Mouse (Mus musculus): ENCODE measurements around the gene Ibsp. TPM values are rescaled to one million over a fixed set of nuclear protein-coding genes. Genes with fewer than 3 reads are reported as not detected.

The Ibsp gene
- polyA plus RNA-seq, 1 experiment from 2014 or later = 0.28 TPM

DNA sequence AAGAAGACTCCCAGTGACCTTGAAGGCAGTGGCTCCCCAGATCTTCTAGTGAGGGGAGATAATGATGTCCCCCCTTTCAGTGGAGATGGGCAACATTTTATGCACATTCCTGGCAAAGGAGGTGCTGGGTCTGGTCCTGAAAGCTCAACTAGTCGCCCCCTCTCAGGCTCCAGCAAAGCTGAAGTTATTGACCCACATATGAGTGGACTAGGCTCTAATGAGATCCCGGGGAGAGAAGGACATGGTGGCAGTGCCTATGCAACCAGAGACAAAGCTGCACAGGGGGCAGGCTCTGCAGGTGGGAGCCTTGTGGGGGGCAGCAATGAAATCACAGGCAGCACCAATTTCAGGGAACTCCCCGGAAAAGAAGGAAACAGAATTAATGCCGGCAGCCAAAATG is 38.5 kb downstream of the Ibsp start:
- no peak overlapping the region for H3K4me2 ChIP-seq (ENCODE audit: low read depth, low read length)
- no peak for ATAC-seq (ENCODE audit: insufficient read depth, low FRiP score)
- no peaks in the 10 kb centered on the region for H3K27me3 ChIP-seq (ENCODE audit: control insufficient read depth, insufficient read depth, low read length)
- H3K27ac ChIP-seq (ENCODE audit: low read length) = no peak overlapping the region
- H3K9ac ChIP-seq (ENCODE audit: low read length) = no peak overlapping the region
- H3K4me3 ChIP-seq (replicated peaks; ENCODE audit: low read length) = no peak overlapping the region
- no peaks in the 10 kb centered on the region for H3K36me3 ChIP-seq (ENCODE audit: control insufficient read depth, insufficient read depth, low read length)
- no peaks in the 10 kb centered on the region for H3K4me1 ChIP-seq (ENCODE audit: control insufficient read depth, insufficient read depth, low read length)
- H3K9me3 ChIP-seq (replicated peaks; ENCODE audit: control insufficient read depth, low read length) = no peaks in the 10 kb centered on the region
- WGBS = 78% methylated on average over 4 of the region's 4 CpGs

DNA sequence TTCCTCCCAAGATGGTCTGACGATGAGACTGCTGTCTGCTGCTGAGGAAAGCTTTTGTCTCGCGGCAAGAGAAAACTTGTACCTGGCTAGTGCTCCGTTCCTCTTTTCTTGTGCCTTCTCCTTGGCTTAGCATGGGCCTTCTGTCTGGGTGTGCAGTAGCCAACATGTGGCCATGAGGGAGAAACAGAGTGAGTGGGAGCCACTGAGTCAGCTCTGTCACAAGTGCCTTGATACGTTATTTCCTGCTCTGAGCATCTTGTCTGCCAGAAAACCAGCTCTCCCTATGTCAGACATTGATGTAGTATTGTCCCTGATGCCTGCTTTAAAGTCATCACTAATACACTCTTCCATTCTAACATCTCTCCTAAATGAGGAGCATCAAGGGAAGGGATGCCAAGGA is 40.0 kb downstream of the Ibsp start:
- Histone ChIP-seq H3K36me3 (ENCODE audit: control insufficient read depth, insufficient read depth, low read length) (no peaks in the 10 kb centered on the region), H3K9me3 (replicated peaks; ENCODE audit: control insufficient read depth, low read length) (no peaks in the 10 kb centered on the region), H3K27ac (ENCODE audit: low read length) (no peak overlapping the region), H3K4me3 (replicated peaks; ENCODE audit: low read length) (no peak overlapping the region), H3K4me1 (ENCODE audit: control insufficient read depth, insufficient read depth, low read length) (no peaks in the 10 kb centered on the region), H3K27me3 (ENCODE audit: control insufficient read depth, insufficient read depth, low read length) (no peaks in the 10 kb centered on the region), H3K4me2 (ENCODE audit: low read depth, low read length) (no peak overlapping the region), H3K9ac (ENCODE audit: low read length) (no peak overlapping the region)
- ATAC-seq (ENCODE audit: insufficient read depth, low FRiP score) = no peak
- WGBS = 81% methylated on average over 5 of the region's 5 CpGs

DNA sequence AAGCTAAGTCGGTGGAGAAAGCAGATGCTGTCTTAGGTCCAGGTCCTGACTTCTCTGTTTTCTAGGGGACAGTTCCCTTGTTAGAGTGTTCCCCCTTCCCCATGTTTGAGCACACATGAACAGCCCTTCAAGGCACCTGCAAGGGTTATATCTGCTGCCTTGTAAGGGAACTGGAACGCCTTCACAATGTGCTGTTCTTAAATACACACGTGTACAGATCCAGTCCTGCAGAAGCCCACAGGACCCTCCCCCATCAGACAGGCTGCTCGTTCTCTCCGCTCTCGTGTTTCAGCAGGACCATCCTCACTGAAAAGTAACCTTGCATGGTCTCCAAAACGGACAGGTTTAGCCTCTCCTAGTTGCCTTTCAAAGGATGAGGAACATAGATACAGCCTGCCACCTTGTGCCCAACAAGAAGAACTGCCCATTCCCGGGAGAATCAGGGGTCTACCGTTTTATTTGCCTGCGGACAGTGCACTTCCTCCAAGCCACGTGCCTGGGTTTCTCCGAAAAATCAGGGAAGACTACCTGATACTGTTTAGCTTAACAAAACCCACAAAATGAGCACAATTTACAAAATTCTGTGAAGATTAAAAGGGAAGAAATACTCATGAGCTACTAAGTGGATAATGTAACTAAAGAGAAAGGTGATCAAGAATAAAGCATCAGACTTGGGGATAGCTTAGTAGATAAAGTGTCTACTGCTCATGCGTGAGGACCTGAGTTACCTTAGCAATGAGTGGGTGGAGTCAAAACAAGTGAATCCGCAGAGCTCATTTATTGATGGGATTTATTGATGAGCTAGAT is 40.9 kb downstream of the Ibsp start:
- 0 out of 2 replicates have a peak overlapping the region, but pooled peaks have one; percentile 33 for H3K9ac ChIP-seq (ENCODE audit: low read length)
- no peaks in the 10 kb centered on the region for H3K27me3 ChIP-seq (ENCODE audit: control insufficient read depth, insufficient read depth, low read length)
- H3K36me3 ChIP-seq (ENCODE audit: control insufficient read depth, insufficient read depth, low read length) = no peaks in the 10 kb centered on the region
- no peaks in the 10 kb centered on the region for H3K4me1 ChIP-seq (ENCODE audit: control insufficient read depth, insufficient read depth, low read length)
- WGBS = 18% methylated on average over 14 of the region's 14 CpGs
- no peak overlapping the region for H3K27ac ChIP-seq (ENCODE audit: low read length)
- no peaks in the 10 kb centered on the region for H3K9me3 ChIP-seq (replicated peaks; ENCODE audit: control insufficient read depth, low read length)
- peak; percentile 21; the same call in 1 of the 2 replicates for ATAC-seq (ENCODE audit: insufficient read depth, low FRiP score)
- no peak overlapping the region; the same call in 1 of the 2 replicates for H3K4me3 ChIP-seq (replicated peaks; ENCODE audit: low read length)
- 0 out of 2 replicates have a peak overlapping the region, but pooled peaks have one; percentile 29 for H3K4me2 ChIP-seq (ENCODE audit: low read depth, low read length)

DNA sequence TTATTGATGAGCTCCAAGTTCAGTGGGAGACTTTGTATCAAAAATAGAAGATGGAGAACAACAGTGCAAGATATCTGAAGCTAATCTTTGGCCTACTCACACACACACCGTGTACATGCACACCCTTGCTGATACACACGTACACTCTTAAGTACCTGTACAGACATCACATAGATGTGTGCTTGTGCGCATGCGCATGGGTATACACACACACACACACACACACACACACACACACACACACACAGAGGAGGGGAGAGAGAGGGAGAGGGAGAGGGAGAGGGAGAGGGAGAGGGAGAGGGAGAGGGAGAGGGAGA is 41.5 kb downstream of the Ibsp start:
- Histone ChIP-seq H3K4me1 (ENCODE audit: control insufficient read depth, insufficient read depth, low read length) (no peaks in the 10 kb centered on the region), H3K4me3 (replicated peaks; ENCODE audit: low read length) (no peak overlapping the region), H3K27ac (ENCODE audit: low read length) (no peak overlapping the region), H3K36me3 (ENCODE audit: control insufficient read depth, insufficient read depth, low read length) (no peaks in the 10 kb centered on the region), H3K9ac (ENCODE audit: low read length) (no peak overlapping the region), H3K9me3 (replicated peaks; ENCODE audit: control insufficient read depth, low read length) (no peaks in the 10 kb centered on the region), H3K27me3 (ENCODE audit: control insufficient read depth, insufficient read depth, low read length) (no peaks in the 10 kb centered on the region), H3K4me2 (ENCODE audit: low read depth, low read length) (no peak overlapping the region)
- no peak for ATAC-seq (ENCODE audit: insufficient read depth, low FRiP score)
- 80% methylated on average over 4 of the region's 4 CpGs for WGBS

DNA sequence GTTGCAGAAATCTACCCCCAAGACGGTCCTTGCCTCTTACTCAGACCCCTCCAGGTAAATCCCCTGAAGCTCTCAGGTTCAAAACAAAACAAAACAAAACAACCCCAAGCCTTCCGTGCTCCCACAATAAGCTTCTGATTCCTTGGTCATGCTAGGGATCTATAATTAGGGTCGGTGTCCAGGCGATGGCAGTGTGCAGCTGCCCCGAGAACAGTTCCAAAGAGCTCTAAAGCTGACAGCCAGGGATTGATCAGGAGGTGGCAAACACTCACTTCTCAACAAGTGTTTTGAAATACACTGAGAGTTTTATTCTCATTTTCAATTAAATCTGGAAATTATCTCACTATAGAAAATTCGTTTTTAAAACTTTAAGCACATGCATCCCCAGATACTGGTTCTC is 43.9 kb downstream of the Ibsp start:
- WGBS = 41% methylated on average over 6 of the region's 6 CpGs

DNA sequence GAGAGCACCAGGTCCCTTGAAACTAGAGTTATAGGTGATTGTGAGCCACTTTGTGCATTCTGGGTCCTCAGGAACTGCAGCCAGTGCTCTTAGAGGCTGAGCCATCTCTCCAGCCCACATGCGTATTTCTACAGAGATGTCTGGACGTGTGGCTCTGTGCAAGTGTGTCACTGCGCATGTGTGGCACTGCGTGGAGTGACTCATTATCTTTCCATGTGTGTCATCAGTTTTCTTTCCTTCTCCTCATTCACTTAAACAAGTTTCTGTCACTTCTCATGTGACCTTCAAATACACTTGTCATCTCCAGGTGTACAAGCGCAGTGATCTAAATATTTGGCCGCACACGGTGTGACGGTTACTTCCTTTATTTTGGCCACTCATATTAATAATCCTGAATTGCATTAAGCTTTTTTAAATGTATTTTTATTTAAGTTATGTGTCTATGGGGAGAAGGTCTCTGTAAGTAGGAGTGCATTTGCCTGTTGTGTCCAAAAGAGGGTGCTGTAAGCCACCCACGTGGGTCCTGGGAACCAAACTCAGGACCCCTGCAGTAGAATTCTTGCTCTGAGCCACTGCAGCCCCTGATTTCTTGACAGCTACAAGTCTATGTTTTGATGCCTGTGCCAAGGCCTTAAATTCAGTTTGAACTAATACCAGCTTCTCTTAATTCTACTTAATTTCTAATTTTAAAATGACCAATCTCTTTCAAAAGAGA is 45.7 kb downstream of the Ibsp start:
- no peak overlapping the region for H3K9ac ChIP-seq (ENCODE audit: low read length)
- no peak overlapping the region for H3K4me3 ChIP-seq (replicated peaks; ENCODE audit: low read length)
- no peak for ATAC-seq (ENCODE audit: insufficient read depth, low FRiP score)
- H3K27me3 ChIP-seq (ENCODE audit: control insufficient read depth, insufficient read depth, low read length) = no peaks in the 10 kb centered on the region
- no peaks in the 10 kb centered on the region for H3K4me1 ChIP-seq (ENCODE audit: control insufficient read depth, insufficient read depth, low read length)
- H3K27ac ChIP-seq (ENCODE audit: low read length) = no peak overlapping the region
- 63% methylated on average over 9 of the region's 9 CpGs for WGBS
- no peaks in the 10 kb centered on the region for H3K36me3 ChIP-seq (ENCODE audit: control insufficient read depth, insufficient read depth, low read length)
- no peaks in the 10 kb centered on the region for H3K9me3 ChIP-seq (replicated peaks; ENCODE audit: control insufficient read depth, low read length)
- no peak overlapping the region for H3K4me2 ChIP-seq (ENCODE audit: low read depth, low read length)

More for the DNA sequence above, 43.9 kb downstream of the Ibsp start:
- Histone ChIP-seq H3K4me3 (replicated peaks; ENCODE audit: low read length) (no peak overlapping the region), H3K27ac (ENCODE audit: low read length) (no peak overlapping the region), H3K4me2 (ENCODE audit: low read depth, low read length) (no peak overlapping the region), H3K9ac (ENCODE audit: low read length) (no peak overlapping the region), H3K36me3 (ENCODE audit: control insufficient read depth, insufficient read depth, low read length) (no peaks in the 10 kb centered on the region), H3K9me3 (replicated peaks; ENCODE audit: control insufficient read depth, low read length) (no peaks in the 10 kb centered on the region), H3K4me1 (ENCODE audit: control insufficient read depth, insufficient read depth, low read length) (no peaks in the 10 kb centered on the region), H3K27me3 (ENCODE audit: control insufficient read depth, insufficient read depth, low read length) (no peaks in the 10 kb centered on the region)
- no peak for ATAC-seq (ENCODE audit: insufficient read depth, low FRiP score)

DNA sequence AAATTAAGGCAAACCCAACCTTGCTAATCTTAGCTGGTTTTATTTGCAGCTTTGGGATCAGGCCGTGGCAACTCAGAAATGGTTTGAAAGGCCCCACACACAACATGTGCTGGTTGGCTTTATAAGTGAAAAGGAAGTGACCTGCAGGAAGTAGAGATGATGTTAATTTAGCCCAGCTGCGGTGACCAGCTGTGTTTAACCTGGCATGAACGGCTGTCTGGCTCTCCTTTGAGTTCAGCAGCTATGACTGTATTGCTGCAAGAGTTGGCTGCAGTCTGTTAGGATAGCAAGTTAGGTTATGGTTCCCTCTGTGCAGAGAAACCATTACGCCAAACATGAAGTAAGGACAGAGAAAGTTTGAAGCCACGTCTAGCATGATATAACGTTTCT is 46.3 kb downstream of the Ibsp start:
- no peak for ATAC-seq (ENCODE audit: insufficient read depth, low FRiP score)
- H3K9me3 ChIP-seq (replicated peaks; ENCODE audit: control insufficient read depth, low read length) = no peaks in the 10 kb centered on the region
- no peak overlapping the region for H3K4me3 ChIP-seq (replicated peaks; ENCODE audit: low read length)
- no peaks in the 10 kb centered on the region for H3K27me3 ChIP-seq (ENCODE audit: control insufficient read depth, insufficient read depth, low read length)
- H3K36me3 ChIP-seq (ENCODE audit: control insufficient read depth, insufficient read depth, low read length) = no peaks in the 10 kb centered on the region
- no peak overlapping the region for H3K4me2 ChIP-seq (ENCODE audit: low read depth, low read length)
- H3K4me1 ChIP-seq (ENCODE audit: control insufficient read depth, insufficient read depth, low read length) = no peaks in the 10 kb centered on the region
- H3K27ac ChIP-seq (ENCODE audit: low read length) = no peak overlapping the region
- 71% methylated on average over 6 of the region's 6 CpGs for WGBS
- H3K9ac ChIP-seq (ENCODE audit: low read length) = no peak overlapping the region

DNA sequence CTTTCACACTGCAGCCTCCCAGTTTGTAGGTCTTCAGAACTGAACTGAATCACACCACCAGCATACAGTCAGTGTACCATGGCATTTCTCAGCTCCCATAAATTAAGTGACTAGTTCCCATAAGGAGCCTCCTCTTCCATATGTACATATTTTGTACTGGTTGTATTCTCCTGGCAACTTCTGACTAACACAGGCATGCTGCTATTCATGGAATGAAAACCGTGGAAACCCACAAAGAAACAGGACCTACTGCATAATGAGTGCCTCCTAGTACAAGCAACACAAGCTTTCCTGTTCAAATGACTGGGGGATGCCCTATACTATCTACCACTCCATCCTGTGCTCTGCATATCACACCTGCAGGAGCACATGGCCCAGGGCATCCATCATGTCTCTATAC is 52.1 kb downstream of the Ibsp start:
- Histone ChIP-seq H3K27me3 (ENCODE audit: control insufficient read depth, insufficient read depth, low read length) (no peaks in the 10 kb centered on the region), H3K9ac (ENCODE audit: low read length) (no peak overlapping the region), H3K4me1 (ENCODE audit: control insufficient read depth, insufficient read depth, low read length) (no peaks in the 10 kb centered on the region), H3K4me3 (replicated peaks; ENCODE audit: low read length) (no peak overlapping the region), H3K4me2 (ENCODE audit: low read depth, low read length) (no peak overlapping the region), H3K36me3 (ENCODE audit: control insufficient read depth, insufficient read depth, low read length) (no peaks in the 10 kb centered on the region), H3K27ac (ENCODE audit: low read length) (no peak overlapping the region), H3K9me3 (replicated peaks; ENCODE audit: control insufficient read depth, low read length) (no peaks in the 10 kb centered on the region)
- ATAC-seq (ENCODE audit: insufficient read depth, low FRiP score) = no peak
- WGBS = 68% methylated on average over 1 of the region's 1 CpGs

DNA sequence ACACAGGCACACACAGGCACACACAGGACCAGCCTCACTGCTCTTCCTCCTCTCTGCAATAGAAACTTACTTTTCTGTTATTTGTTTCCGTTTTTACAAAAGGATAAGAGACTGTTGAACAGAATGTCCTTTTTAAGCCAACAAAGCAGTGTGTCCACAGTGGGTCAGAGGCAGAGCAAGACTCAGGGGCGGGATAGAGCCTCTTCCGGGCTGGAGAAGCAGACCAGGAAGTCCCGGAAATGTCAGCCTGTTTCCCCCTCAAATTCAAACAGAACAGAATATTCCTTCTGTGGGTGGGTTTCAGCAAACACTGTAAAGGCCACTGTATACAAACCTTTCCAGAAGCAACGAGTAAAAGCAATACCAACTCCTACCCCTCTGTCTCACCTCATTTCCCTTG is 52.9 kb downstream of the Ibsp start:
- no peak overlapping the region for H3K4me2 ChIP-seq (ENCODE audit: low read depth, low read length)
- no peak for ATAC-seq (ENCODE audit: insufficient read depth, low FRiP score)
- H3K9me3 ChIP-seq (replicated peaks; ENCODE audit: control insufficient read depth, low read length) = no peaks in the 10 kb centered on the region
- H3K4me3 ChIP-seq (replicated peaks; ENCODE audit: low read length) = no peak overlapping the region
- H3K27me3 ChIP-seq (ENCODE audit: control insufficient read depth, insufficient read depth, low read length) = no peaks in the 10 kb centered on the region
- H3K27ac ChIP-seq (ENCODE audit: low read length) = no peak overlapping the region
- H3K9ac ChIP-seq (ENCODE audit: low read length) = no peak overlapping the region
- H3K4me1 ChIP-seq (ENCODE audit: control insufficient read depth, insufficient read depth, low read length) = no peaks in the 10 kb centered on the region
- WGBS = 49% methylated on average over 5 of the region's 5 CpGs
- no peaks in the 10 kb centered on the region for H3K36me3 ChIP-seq (ENCODE audit: control insufficient read depth, insufficient read depth, low read length)
